Mouse (Mus musculus): ENCODE results near the gene Stard9.

Stard9 gene

DNA sequence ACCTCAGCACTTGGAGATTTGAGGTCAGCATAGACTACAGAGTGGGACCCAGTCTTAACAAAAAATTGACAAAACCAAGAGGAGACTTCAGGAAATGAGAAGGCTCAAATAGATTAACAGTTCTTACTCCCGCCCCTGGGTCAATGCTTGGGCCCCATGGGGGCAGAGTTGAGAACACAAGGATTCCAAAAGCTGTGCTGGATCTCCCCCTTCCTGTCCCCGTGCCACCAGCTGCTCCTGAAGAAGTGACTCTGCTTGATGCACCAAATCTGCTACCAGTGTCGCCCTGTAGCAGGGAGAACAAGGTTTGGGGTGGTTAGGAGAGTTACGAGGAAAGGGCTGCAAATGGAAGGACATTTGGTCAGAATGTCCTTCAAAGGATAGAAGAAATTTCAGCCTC is 94.7 kb downstream of the Stard9 start:
- no peak for DNase-seq (ENCODE audit: low spot score in 2 of 2)

DNA sequence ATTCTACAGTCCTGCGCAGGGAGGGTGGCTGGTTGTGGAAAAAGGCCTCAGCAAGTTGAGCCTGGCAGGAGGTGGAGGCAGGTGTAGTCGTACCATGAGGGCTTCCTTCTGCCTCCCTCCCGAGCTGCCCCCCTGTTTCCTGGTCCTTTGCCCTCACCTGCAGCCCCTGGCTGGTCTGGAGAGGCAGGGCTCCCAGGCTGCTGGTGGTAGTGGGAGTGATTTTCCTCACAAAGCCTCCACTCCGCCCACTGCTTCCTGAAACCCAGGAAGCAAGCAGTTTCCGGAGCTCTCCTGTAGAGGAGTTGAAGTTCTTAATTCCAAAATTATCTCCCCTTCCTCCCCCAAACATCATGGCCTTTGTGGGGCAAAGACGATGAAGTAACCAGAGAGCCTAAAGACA is 95.3 kb downstream of the Stard9 start:
- DNase-seq (ENCODE audit: low spot score in 2 of 2) = no peak

DNA sequence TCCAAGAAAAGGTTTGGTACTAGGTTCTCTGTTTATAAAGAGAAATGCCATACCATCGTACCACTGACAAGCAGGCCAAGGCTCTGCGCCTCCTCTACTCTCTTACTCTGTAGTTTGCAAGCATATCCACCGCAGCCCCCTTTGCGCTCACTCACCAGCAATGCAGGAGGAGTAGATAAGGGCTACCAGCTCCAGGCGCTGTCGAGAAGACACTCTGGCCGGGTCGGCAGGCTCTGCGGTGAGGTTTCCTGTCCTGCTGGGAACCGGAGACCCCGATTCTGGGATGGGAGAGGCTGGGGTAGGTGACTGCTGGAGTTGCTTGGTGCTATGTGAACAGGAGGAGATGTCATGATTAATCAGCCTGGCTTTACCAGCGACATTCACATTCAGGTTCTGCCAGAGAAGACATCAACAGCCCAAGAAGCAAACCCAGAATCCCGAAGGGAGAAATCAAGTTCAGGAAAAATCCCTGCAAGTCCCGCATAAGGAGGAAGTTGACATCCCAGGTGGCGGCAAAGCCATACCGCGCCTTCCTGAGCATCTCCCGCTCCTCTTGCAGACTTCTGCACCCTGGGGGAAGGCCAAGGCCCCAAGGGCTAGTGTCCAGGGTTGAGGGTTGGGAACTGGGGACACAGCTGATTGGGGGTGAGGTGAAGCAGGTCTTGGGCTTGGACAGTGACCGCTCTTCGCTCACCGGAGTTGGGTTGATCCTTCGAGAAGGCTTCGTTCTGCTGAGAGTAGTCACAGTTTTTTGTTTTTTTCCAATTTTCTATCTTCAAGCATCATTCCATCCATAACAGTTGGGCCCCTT is 101.1 kb downstream of the Stard9 start:
- DNase-seq (ENCODE audit: low spot score in 2 of 2) = no peak

DNA sequence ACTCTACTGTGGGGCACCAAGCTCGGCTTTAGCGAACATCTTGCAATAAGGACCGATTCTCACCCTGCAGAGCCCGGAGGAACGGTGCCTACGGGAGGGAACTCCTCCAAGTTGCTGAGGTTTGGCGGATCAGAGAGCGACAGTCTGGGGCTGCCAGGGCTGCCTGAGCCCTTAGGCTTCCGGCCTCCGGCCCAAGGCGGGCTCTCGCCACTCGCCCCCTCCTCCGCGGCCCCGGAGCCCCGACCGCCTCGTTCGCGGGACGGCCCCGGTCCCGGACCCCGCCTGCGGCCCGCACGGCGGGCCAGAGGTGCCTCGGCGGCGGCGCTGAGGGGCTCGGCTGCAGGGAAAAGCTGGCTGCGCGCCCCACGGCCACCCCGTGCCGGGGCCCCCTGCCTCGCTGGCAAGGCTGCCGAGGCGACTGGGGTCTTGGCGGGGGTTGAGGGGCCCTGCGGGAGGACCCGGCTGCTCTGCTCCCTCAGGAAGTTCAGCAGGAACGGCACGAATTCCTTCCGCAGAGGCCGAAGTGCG is 101.8 kb downstream of the Stard9 start:
- no peak for DNase-seq (ENCODE audit: low spot score in 2 of 2)

DNA sequence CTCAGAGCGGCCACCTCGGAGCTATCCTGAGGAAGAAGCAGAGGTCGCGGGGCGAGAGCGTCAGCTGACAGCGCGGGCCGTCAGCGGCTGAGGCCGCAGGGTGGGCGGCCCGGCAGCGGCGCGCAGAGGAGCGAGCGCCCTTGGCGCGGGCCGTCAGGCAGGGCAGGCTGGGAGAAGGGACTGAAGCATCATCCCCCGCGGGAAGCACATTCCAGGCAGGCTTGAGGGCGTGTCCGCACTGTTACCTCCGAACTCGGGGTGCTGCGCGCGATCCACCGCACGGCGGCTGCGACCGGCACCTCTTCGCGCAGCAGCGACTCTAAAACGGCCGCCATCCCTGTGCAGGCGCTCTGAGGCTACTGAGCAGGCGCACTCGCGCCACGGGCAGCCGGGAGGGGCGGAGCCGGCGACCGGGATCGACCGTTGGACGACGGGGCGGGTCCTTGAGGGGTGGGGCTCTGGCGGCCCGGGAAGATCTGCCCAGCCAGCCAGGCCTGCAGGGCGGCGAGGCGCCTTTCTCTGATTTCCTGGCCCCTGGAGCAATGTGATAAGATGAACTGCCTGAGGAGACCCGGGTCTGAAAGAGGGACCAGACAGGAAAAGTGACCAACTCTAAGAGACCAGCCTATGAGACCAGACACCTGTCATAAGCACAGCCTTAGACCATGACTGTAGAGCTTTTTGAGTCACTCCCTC is 102.4 kb downstream of the Stard9 start:
- peak; percentile 87 to 89 for DNase-seq (ENCODE audit: low spot score in 2 of 2)

DNA sequence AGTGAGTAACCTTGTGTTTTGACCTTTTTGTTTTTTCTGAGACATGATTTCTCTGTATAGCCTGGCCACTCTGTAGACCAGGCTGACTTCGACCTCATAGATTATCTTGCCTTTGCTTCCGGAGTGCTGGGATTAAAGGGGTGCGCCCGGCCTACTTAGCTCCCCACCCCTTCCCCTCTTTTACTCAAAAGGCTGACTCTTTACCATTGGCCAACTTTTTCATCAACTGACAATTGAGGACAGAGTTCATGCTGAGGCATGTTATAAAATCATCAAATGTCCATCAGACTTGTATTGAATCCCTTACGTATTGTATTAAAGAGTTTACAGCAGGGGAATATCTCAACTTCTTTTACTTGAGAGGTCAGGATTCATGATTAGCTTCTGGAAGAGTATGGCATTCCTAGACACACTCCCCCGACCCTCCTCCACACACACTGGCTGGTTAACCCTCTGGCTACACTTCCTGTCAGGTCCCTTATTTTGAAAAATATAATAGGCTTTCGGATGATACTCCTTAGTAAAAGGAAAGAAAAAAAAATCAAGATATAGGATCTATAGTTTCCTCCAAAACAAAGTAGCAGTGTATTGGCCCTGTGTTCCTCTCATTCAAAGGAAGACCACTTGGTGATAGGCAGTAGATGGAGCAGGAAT is 103.1 kb downstream of the Stard9 start:
- DNase-seq (ENCODE audit: low spot score in 2 of 2) = no peak

DNA sequence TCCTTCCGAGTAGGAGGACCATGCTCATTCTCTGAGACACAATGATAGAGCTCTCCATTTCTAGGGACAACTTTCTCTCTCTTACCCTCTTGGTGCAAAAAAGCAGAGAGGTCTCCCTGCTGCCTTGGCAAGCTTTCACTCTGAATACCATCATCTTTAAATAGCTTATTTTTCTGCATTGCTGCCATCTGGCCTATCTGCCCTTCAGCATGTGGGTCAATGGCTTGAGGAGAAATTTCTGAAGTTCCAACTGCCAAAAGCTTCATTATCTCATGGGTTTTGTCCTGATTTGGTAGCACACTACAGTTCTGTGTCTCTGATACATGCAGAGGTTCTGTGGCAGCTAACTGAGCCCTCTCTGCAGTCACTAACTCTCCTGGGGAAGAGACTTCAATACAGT is 116.6 kb downstream of the Stard9 start:
- no peak for DNase-seq (ENCODE audit: low spot score in 2 of 2)

DNA sequence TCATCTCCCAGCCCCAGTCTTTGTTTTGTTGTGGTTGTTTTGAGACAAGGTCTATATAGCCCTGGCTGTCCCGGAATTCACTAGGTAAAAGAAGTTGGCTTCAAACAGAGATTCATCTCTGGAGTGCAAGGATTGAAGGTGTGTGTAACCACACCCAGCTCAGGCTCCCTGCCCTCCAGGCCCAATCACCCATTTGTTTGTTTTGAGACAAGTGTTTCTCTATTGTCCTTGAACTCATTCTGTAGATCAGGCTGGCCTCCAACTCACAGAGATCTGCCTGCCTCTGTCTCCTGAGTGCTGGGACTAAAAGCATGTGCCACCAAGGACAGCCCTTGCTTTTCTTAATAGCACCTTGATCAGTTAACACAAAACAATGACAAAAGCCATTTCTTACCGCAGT is 119.1 kb downstream of the Stard9 start:
- DNase-seq (ENCODE audit: low spot score in 2 of 2) = no peak

DNA sequence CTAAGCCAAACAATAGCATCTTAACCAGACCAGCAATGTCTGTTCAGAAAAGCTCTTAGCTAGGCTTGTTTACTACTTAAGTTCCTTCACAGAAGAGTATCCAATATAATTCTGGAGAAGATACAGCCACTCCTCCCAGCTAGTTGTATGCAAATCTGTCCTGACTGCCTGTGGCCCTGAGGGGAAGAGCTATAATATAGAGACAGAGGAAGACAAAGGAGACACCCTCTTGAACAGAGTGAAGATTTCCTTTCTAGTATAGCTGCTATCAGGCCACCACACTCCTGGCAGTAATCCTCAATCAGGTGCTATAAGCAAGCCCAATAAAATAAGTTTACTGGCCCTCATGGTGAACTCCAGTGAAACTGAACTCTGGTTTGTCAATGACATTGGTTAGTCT is 133.0 kb downstream of the Stard9 start:
- no peak for DNase-seq (ENCODE audit: low spot score in 2 of 2)

DNA sequence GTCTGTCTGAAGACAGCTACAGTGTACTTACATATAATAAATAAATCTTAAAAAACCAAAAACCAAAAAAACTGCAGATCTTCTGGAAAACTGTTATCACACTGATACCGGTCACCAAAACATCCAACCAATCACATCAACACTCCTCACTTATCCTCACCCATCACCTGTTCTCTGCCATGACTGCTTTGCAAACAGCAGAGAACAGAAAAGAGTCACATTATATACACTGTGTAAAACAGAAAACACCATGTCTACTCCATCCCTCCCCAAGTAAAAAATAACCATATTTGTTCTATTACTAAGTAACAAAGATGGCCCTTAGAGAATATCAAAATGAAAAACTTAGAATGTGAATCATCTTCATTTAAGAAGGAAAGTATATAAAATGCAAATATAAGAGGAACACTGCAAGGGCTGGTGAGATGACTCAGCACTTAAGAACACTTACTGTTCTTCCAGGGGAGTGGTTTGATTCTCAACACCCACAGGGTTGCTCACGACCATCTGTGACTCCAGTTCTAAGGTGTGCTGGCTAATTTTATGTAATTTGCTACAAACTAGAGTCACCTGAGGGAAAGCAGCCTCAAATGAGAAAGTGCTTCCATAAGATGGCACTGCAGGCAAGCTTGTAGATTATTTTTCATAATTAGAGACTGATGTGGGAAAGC is 141.5 kb downstream of the Stard9 start:
- no peak for DNase-seq (ENCODE audit: low spot score in 2 of 2)

Data from urinary bladder, adult 18-20 months (tissue).